Comparison of ENCODE assay signal across 8 mouse cellular contexts in the genomic region with DNA sequence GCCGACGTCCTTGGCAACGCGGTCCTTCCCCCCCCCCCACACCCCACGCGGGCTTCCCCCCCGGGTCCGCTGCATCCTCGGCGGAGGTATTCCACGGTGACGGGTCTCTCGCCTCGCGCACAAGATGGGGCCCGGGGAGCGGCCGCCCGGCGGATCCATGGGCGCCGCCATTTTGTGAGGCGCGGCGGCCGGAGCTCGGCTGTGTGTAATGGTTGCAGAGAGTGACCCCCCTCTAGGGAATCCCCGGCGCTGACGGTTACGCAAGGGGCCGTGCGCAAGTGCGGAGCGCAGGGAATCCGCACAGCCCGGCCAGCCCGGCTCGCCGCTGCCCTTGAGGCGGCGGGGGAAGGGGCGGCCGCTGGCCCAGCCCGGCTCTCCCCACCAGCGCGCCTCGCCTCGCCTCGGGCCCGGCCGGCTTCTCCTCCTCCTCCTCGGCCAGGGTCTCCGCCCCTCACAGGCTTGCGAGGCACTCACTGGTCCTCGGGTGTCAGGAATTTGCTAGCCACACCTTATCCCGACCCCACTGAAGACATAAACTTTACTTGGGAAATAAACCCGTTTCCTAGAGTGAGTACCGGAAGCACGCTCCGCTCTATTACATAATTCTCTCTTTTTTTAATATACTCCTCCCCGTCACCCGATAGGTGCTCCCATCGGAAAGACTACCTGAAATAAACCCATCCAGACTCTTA. TPM values are rescaled to one million over a fixed set of nuclear protein-coding genes. Genes with fewer than 3 reads are reported as not detected.
DNase-seq lines count a peak whose midpoint lies in the region; ATAC-seq lines count a peak whose summit lies in the region.

No protein-coding gene starts in this region.

- WGBS in intestine, embryonic 15.5 days = under 1% methylated on average over 63 of the region's 64 CpGs

- 0 out of 2 replicates have a peak, but pooled peaks cover 3% of the 10 kb centered on the region for H3K36me3 ChIP-seq in intestine, embryonic 15.5 days

- ATAC-seq in intestine, embryonic 15.5 days = peak; percentile 80

- peak overlapping the region; percentile 82 for H3K4me2 ChIP-seq in intestine, embryonic 15.5 days (replicated peaks)

- H3K27me3 ChIP-seq in intestine, embryonic 15.5 days (replicated peaks) = no peaks in the 10 kb centered on the region

- H3K9ac ChIP-seq in intestine, embryonic 15.5 days = peak overlapping the region; percentile 97

- H3K9me3 ChIP-seq in intestine, embryonic 15.5 days = no peaks in the 10 kb centered on the region

- H3K4me3 ChIP-seq in intestine, embryonic 15.5 days (replicated peaks) = peak overlapping the region; percentile 84

- H3K27ac ChIP-seq in intestine, embryonic 15.5 days = peak overlapping the region; percentile 100

- intact Hi-C loops in gastrocnemius, postnatal 36 days (cut with DNase I) = loop anchor here (5.0 to 10.0 kb wide), 2 partner anchors 177 to 521 kb away; a partner anchor contains a TSS
- intact Hi-C loops in left cerebral cortex, postnatal 25 days (cut with DNase I) = loop anchor here (1.0 to 10.0 kb wide), 4 partner anchors 113 to 491 kb away; a partner anchor contains a TSS

- DNase-seq in adrenal gland, postnatal 10 days = peak; percentile 93
- DNase-seq in embryo, embryonic 11.5 days (ENCODE audit: low read depth, low spot score) = peak; percentile 85
- DNase-seq in gastrocnemius, postnatal 36 days = peak; percentile 88 to 89
- DNase-seq in left cerebral cortex, postnatal 25 days (ENCODE audit: low spot score in 2 of 2) = peak; percentile 90 to 92
- peak; percentile 94 for DNase-seq in mesoderm, embryonic 11.5 days (ENCODE audit: low read depth, low spot score)
- peak; percentile 90 for DNase-seq in right cerebral cortex, postnatal 25 days
- peak; percentile 92 for DNase-seq in yolk sac, embryonic 10.5 days (ENCODE audit: low spot score)

- H3K4me1 ChIP-seq in intestine, embryonic 15.5 days (replicated peaks) = peaks cover 19% of the 10 kb centered on the region

RNA-seq across cellular contexts. Expression of a gene that starts 1.8 kb away (rescaled TPM):
- 10 to 100 TPM; 39.9 to 52.9 TPM for total RNA-seq in adrenal gland, postnatal 10 days (2021)
- total RNA-seq in gastrocnemius, postnatal 36 days (2021) = 10 to 100 TPM; 11.0 to 13.1 TPM
- polyA plus RNA-seq in intestine, embryonic 15.5 days (2015; fragmentation: Nextera tagmentation; extraction: Ambion mirVana) = 16.0 and 16.8 TPM in 2 replicates
- 10 to 100 TPM; 35.3 to 36.0 TPM for total RNA-seq in left cerebral cortex, postnatal 25 days (2021)

Comparison
In these comparisons a context has a peak if more than half of its experiments do, and no peak if none do; other contexts are left out.
1. Peak in every context shown above with its lines: DNase-seq, ATAC-seq, H3K4me3 ChIP-seq and H3K27ac ChIP-seq.